9 mouse cellular contexts compared by ENCODE assay signal in genomic region chr1:85598271-85599012, GRCm38 (mm10). TPM values are rescaled to one million over a fixed set of nuclear protein-coding genes. Genes with fewer than 3 reads are reported as not detected.
DNase-seq lines count a peak whose midpoint lies in the region; ATAC-seq and TF ChIP-seq lines count a peak whose summit lies in the region.
"Not testable (repeated sequence)": the region's sequence is repeated elsewhere in the genome, so short reads cannot be mapped to it uniquely, and the experiment has no call there.
"Had no signal": no experiment of that assay in that cellular context is flagged by ENCODE, and none has a peak within 500 bp of the region (broad histone marks: within the 10 kb centered on the region; RNA-seq: fewer than 3 reads in every experiment).

Sp110 (minus strand) TSS chr1:85598817.

- H3K79me2 ChIP-seq in liver, adult 2 months (ENCODE audit: control insufficient read depth, insufficient read depth, low read length), result not testable (repeated sequence)

- DNase-seq in 416B (ENCODE audit: low read depth) (peak; percentile 68), NIH3T3 (ENCODE audit: low read depth) (peak; percentile 6)
- DNase-seq in heart, postnatal 36 days, result peak; percentile 16 to 30
- peak; percentile 5 for DNase-seq in liver, adult 2 months (ENCODE audit: extremely low read depth, low read depth, low spot score)
- DNase-seq in lung, postnatal 0 days (ENCODE audit: low spot score), result peak; percentile 19
- DNase-seq in naive thymus-derived CD4-positive, alpha-beta T cell, adult 2 months (ENCODE audit: low read depth), result peak; percentile 61
- peak; percentile 22 to 35 for DNase-seq in thymus, adult 18-20 months

- not testable (repeated sequence) for ATAC-seq in erythroid progenitor cell, adult 5-6 weeks (replicated peaks; ENCODE audit: low FRiP score, poor library complexity, severe bottlenecking); lung, postnatal 0 days

- not testable (repeated sequence) for H3K27me3 ChIP-seq in liver, adult 2 months (ENCODE audit: control insufficient read depth, insufficient read depth, low read length); lung, postnatal 0 days (replicated peaks; ENCODE audit: insufficient read depth, low read length)

- not testable (repeated sequence) for H3K4me3 ChIP-seq in liver, adult 2 months (ENCODE audit: insufficient read depth, low read depth, low read length); lung, postnatal 0 days (ENCODE audit: low read depth, low read length)

- intact Hi-C loops in heart, postnatal 36 days (cut with DNase I), result not testable (repeated sequence)

- TF ChIP-seq POLR2A in liver, adult 2 months (IDR thresholded peaks at IDR 0.05; ENCODE audit: extremely low read depth, insufficient read depth, low read length), result not testable (repeated sequence)

- 62% methylated on average over 17 of the region's 17 CpGs for WGBS in liver, adult 2 months
- 54% methylated on average over 16 of the region's 17 CpGs for WGBS in lung, postnatal 0 days

- TF ChIP-seq EP300 in lung, postnatal 0 days (IDR thresholded peaks at IDR 0.05), result not testable (repeated sequence)

- TF ChIP-seq CTCF in liver, adult 2 months (IDR thresholded peaks at IDR 0.05; ENCODE audit: low read depth, low read length); lung, postnatal 0 days (IDR thresholded peaks at IDR 0.05): not testable (repeated sequence)

- not testable (repeated sequence) for H3K4me1 ChIP-seq in liver, adult 2 months (ENCODE audit: control insufficient read depth, insufficient read depth, low read length); lung, postnatal 0 days (ENCODE audit: insufficient read depth, low read depth, low read length)

- H3K9me3 ChIP-seq in lung, postnatal 0 days (ENCODE audit: low read length), result not testable (repeated sequence)

- H3K4me2 ChIP-seq in lung, postnatal 0 days (replicated peaks; ENCODE audit: low read depth, low read length), result not testable (repeated sequence)

- not testable (repeated sequence) for H3K9ac ChIP-seq in liver, adult 2 months (ENCODE audit: low read depth, low read length); lung, postnatal 0 days (replicated peaks; ENCODE audit: low read depth)

- not testable (repeated sequence) for H3K27ac ChIP-seq in liver, adult 2 months (replicated peaks; ENCODE audit: insufficient read depth, low read depth, low read length); lung, postnatal 0 days (ENCODE audit: low read length)

- H3K36me3 ChIP-seq in liver, adult 2 months (ENCODE audit: control insufficient read depth, insufficient read depth, low read length); lung, postnatal 0 days (ENCODE audit: insufficient read depth, low read length): not testable (repeated sequence)

RNA-seq across cellular contexts. Expression of gene Sp110, which starts in this region (rescaled TPM):
- total RNA-seq in erythroid progenitor cell, adult 5-6 weeks (2015; ENCODE audit: low replicate concordance), result 24.7 and 30.6 TPM in 2 replicates
- 19.3 and 26.7 TPM in 2 replicates for total RNA-seq in erythroid progenitor cell, adult 5-6 weeks (2017; ENCODE audit: low replicate concordance)
- total RNA-seq in heart, postnatal 36 days (2021), result 1 to 10 TPM; 3.6 to 4.8 TPM
- 2.5 and 2.6 TPM in 2 replicates for total RNA-seq in liver, adult 2 months (2014; rRNA removed)
- polyA plus RNA-seq in liver, adult 2 months (2012; rRNA removed), result 1.4 and 2.6 TPM in 2 replicates
- polyA plus RNA-seq in lung, postnatal 0 days (2015; fragmentation: Nextera tagmentation; extraction: Ambion mirVana), result 5.8 and 7.2 TPM in 2 replicates
- polyA plus RNA-seq: C2C12 had no signal

Comparison
In these comparisons a context has a peak if more than half of its experiments do, and no peak if none do; other contexts are left out.
1. DNase-seq: peak in every context shown above with its lines; median percentile 68 in 416B; 61 in naive thymus-derived CD4-positive, alpha-beta T cell, adult 2 months; 28 in thymus, adult 18-20 months; 23 in heart, postnatal 36 days; 19 in lung, postnatal 0 days; 6 in NIH3T3; 5 in liver, adult 2 months.